Mouse (Mus musculus): ENCODE data around the gene Slc16a11. TPM values are rescaled to one million over a fixed set of nuclear protein-coding genes. Genes with fewer than 3 reads are reported as not detected.
A peak's percentile ranks its signal among the peaks of the same experiment; 100 is the strongest.

Gene Slc16a11
- polyA plus RNA-seq, 1 experiment from 2014 or later: 1.2 TPM

DNA sequence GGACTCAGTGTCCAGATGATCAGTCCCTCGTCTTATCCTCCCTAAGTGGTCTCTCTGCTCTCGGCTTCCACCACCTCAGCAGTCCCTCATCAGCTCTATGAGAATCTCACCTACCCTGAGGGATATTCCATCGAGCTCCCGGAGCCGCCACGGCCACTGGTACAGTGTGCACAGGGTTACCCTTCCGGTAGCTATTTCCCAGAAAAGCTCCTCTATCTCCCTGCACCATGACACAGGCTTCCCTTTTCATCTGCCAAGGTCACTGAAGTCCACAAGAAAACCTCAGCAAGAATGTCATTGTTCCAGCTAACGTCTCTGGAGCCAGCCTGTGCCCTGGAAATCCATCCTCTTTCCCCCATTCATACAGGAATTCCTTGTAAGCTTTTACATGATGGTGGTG, 39.3 kb downstream of the Slc16a11 start:
- Histone ChIP-seq H3K9me3 (no peaks in the 10 kb centered on the region), H3K4me1 (peaks cover 20% of the 10 kb centered on the region), H3K36me3 (replicated peaks) (no peaks in the 10 kb centered on the region), H3K4me3 (no peak overlapping the region), H3K27me3 (ENCODE audit: poor library complexity, severe bottlenecking) (peaks cover 64% of the 10 kb centered on the region), H3K27ac (no peak overlapping the region)
- 84% methylated on average over 8 of the region's 8 CpGs for WGBS
- DNase-seq (ENCODE audit: extremely low spot score, low spot score): no peak

DNA sequence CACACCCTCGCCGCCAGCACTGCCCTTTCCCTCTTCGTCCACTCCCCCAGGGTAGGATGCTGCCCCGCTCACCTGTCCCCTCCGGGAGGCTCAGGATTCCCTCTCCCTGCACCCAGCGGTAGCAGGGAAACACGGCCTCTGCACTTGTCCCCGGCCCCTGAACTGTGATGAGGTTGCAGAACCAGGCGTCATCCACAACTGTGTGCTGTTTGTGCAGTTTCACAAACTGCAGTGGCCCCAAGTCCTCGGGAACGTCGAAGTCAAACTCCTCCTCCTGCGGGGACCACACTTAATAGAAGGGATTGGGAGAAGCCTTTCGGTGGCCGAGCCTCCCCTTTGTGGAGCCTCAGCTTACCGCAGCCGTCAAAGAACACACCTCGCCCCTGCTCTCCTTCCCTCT, 41.8 kb downstream of the Slc16a11 start:
- Histone ChIP-seq H3K27ac (no peak overlapping the region), H3K4me3 (peak overlapping the region; percentile 46)
- DNase-seq (ENCODE audit: extremely low spot score, low spot score): no peak

DNA sequence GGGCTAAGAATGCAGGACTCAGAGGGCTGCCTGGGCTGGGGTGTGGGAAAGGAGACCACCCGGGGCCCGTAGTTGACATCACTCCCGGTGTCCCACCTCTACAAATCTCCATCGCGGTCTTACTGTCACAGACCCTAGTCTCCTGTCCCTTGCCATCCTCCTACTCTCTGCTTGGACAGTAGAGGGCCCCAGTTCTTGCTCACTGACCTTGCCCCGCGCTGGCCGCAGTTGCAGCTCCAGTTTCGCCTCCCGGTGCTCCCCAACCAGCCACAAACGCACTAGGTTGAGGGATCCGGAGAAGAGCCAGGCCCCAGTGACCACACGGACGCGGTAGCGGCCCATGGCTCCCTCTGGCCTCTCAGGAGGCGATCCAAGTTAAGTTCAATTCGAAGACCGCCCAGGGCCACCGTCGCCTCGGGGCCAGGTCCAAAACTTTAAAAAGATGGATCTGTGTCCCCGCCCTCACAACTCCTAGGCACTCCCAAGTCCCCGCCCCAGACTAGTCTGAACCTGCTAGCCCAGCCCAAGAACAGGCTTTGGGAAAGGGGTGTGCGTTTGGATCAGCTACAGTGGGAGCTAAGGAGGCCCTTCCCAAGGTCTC, 42.5 kb downstream of the Slc16a11 start, which contains the start of gene Alox12:
Alox12 (minus strand) TSS at position 423 of the 601 bp plus-strand sequence.
- H3K4me1 ChIP-seq: peaks cover 20% of the 10 kb centered on the region
- H3K36me3 ChIP-seq (replicated peaks): no peaks in the 10 kb centered on the region
- H3K27ac ChIP-seq: peak within 1 kb of the TSS; percentile 48
- peaks cover 64% of the 10 kb centered on the region for H3K27me3 ChIP-seq (ENCODE audit: poor library complexity, severe bottlenecking)
- under 1% methylated on average over 25 of the region's 25 CpGs for WGBS
- peak within 1 kb of the TSS; percentile 46 for H3K4me3 ChIP-seq
- no peaks in the 10 kb centered on the region for H3K9me3 ChIP-seq
- DNase-seq (ENCODE audit: extremely low spot score, low spot score): peak; percentile 53

More for the DNA sequence above, 41.8 kb downstream of the Slc16a11 start:
- Histone ChIP-seq H3K36me3 (replicated peaks) (no peaks in the 10 kb centered on the region), H3K4me1 (peaks cover 20% of the 10 kb centered on the region), H3K9me3 (no peaks in the 10 kb centered on the region), H3K27me3 (ENCODE audit: poor library complexity, severe bottlenecking) (peaks cover 64% of the 10 kb centered on the region)
- WGBS: 3% methylated on average over 18 of the region's 18 CpGs

DNA sequence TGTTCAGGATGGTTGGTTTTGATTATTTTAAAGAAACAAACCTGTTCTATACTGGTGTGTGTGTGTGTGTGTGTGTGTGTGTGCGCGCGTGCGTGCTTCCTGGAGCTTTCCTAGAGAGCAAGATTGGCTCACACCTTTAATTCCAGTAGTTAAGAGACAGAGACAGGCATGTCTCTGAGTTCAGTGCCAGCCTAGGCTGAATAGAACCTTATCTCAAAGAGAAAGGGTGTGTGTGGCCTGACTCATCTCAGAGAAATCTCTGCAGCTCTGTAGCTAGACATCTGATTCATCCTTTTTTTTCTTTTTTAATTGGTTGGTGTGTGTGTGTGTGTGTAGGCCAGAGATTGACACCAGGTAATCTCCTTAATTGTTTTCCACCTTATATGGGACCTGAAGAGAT, 46.5 kb downstream of the Slc16a11 start:
- Histone ChIP-seq H3K9me3 (no peaks in the 10 kb centered on the region), H3K27me3 (ENCODE audit: poor library complexity, severe bottlenecking) (peaks cover 27% of the 10 kb centered on the region), H3K4me1 (peaks cover 16% of the 10 kb centered on the region), H3K36me3 (replicated peaks) (no peaks in the 10 kb centered on the region), H3K4me3 (no peak overlapping the region), H3K27ac (no peak overlapping the region)
- WGBS: 92% methylated on average over 4 of the region's 4 CpGs
- no peak for DNase-seq (ENCODE audit: extremely low spot score, low spot score)

DNA sequence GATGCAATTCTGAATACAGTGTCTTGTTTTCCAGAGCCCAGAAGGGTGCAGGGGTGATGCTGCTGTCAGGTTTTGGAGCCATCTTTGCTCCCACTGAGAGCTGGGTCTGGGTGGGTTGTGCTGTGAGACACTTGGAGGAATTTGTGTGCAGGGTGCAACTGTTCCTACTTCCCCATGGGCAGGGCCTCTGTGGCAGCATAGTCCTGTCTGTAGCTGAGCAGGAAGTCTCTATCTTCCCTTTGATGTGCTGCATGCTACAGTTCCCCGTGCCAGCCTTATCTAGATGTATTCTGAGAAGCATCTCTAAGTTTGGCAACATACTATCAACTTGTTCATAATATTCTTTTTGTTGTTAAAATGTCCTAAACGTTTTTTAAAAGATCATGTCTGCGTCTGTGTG, 52.7 kb downstream of the Slc16a11 start:
- no peak overlapping the region for H3K4me3 ChIP-seq
- DNase-seq (ENCODE audit: extremely low spot score, low spot score): no peak
- H3K9me3 ChIP-seq: no peaks in the 10 kb centered on the region
- H3K36me3 ChIP-seq (replicated peaks): no peaks in the 10 kb centered on the region
- H3K4me1 ChIP-seq: no peaks in the 10 kb centered on the region
- no peaks in the 10 kb centered on the region for H3K27me3 ChIP-seq (ENCODE audit: poor library complexity, severe bottlenecking)
- no peak overlapping the region for H3K27ac ChIP-seq
- WGBS: 64% methylated on average over 3 of the region's 3 CpGs

DNA sequence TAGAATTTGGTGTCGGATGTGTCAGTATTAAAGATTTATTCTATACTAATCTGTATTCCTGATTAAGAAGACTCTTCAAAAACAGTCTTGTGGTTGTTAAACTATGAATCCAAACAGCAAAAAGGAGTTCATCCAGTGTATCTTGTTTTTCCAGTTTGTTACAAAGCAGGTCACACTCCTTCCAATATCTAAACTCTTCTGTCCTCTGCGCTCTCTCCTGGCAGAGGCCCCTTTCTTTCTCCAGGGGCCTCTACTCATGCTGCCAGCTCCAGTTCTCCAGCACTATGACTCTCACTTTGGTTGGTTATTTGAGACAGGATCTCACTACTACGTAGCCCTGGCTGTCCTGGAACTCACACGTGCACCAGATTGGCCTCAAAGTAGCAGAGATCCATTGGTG, 53.3 kb downstream of the Slc16a11 start:
- WGBS: 81% methylated on average over 4 of the region's 4 CpGs
- Histone ChIP-seq H3K9me3 (no peaks in the 10 kb centered on the region), H3K27ac (no peak overlapping the region)

More for the DNA sequence above, 53.3 kb downstream of the Slc16a11 start:
- DNase-seq (ENCODE audit: extremely low spot score, low spot score): no peak
- no peaks in the 10 kb centered on the region for H3K4me1 ChIP-seq
- no peak overlapping the region for H3K4me3 ChIP-seq
- no peaks in the 10 kb centered on the region for H3K36me3 ChIP-seq (replicated peaks)
- H3K27me3 ChIP-seq (ENCODE audit: poor library complexity, severe bottlenecking): no peaks in the 10 kb centered on the region

MicroRNAs within 50 kb of the gene (microRNA counts, 519-probe panel; counts per million panel counts)
- 341 counts per million, percentile 65 among the panel's probes with 10 or more counts for microRNA mmu-miR-195
- 341 counts per million, percentile 65 among the panel's probes with 10 or more counts for microRNA mmu-miR-497

Small RNAs within 50 kb of the gene (microRNA-seq; reads per million reads assigned to microRNA genes)
- gene Mir195a (307 reads per million, percentile 60 among the genes with 10 or more reads in this experiment), gene Mir497 (not detected), gene Mir497b (not detected)

Other genes starting within 250 kb of the Slc16a11 start
- 19.7 and 21.9 TPM in 2 replicates for gene Cldn7, start 248.0 kb upstream of the Slc16a11 start, polyA plus RNA-seq (2016; fragmentation: Nextera tagmentation; extraction: Ambion mirVana)
- gene Ctdnep1, start 231.6 kb upstream of the Slc16a11 start, polyA plus RNA-seq (2016; fragmentation: Nextera tagmentation; extraction: Ambion mirVana): 21.5 and 23.4 TPM in 2 replicates
- gene Elp5, start 230.2 kb upstream of the Slc16a11 start, polyA plus RNA-seq (2016; fragmentation: Nextera tagmentation; extraction: Ambion mirVana): 159 TPM in 2 replicates
- gene Gabarap, start 221.6 kb upstream of the Slc16a11 start, polyA plus RNA-seq (2016; fragmentation: Nextera tagmentation; extraction: Ambion mirVana): 318 and 331 TPM in 2 replicates
- gene Phf23, start 217.0 kb upstream of the Slc16a11 start, polyA plus RNA-seq (2016; fragmentation: Nextera tagmentation; extraction: Ambion mirVana): 94.5 and 96.2 TPM in 2 replicates
- gene Dvl2, start 212.2 kb upstream of the Slc16a11 start, polyA plus RNA-seq (2016; fragmentation: Nextera tagmentation; extraction: Ambion mirVana): 44.3 and 51.6 TPM in 2 replicates
- gene Acadvl, start 197.3 kb upstream of the Slc16a11 start, polyA plus RNA-seq (2016; fragmentation: Nextera tagmentation; extraction: Ambion mirVana): 41.0 and 44.1 TPM in 2 replicates
- gene Dlg4, start 195.8 kb upstream of the Slc16a11 start, polyA plus RNA-seq (2016; fragmentation: Nextera tagmentation; extraction: Ambion mirVana): 13.8 and 15.5 TPM in 2 replicates
- 0.71 and 1.2 TPM in 2 replicates for gene Asgr1, start 158.7 kb upstream of the Slc16a11 start, polyA plus RNA-seq (2016; fragmentation: Nextera tagmentation; extraction: Ambion mirVana)
- gene Asgr2, start 120.1 kb upstream of the Slc16a11 start, polyA plus RNA-seq (2016; fragmentation: Nextera tagmentation; extraction: Ambion mirVana): not detected in 2 replicates
- gene Mgl2, start 82.4 kb upstream of the Slc16a11 start, polyA plus RNA-seq (2016; fragmentation: Nextera tagmentation; extraction: Ambion mirVana): not detected in 2 replicates
- not detected in 2 replicates for gene Clec10a, start 56.6 kb upstream of the Slc16a11 start, polyA plus RNA-seq (2016; fragmentation: Nextera tagmentation; extraction: Ambion mirVana)
- 14.6 and 16.1 TPM in 2 replicates for gene Slc16a13, start 8.3 kb downstream of the Slc16a11 start, polyA plus RNA-seq (2016; fragmentation: Nextera tagmentation; extraction: Ambion mirVana)
- 4.5 and 4.7 TPM in 2 replicates for gene Bcl6b, start 17.0 kb downstream of the Slc16a11 start, polyA plus RNA-seq (2016; fragmentation: Nextera tagmentation; extraction: Ambion mirVana)
- gene 0610010K14Rik, start 25.2 kb downstream of the Slc16a11 start, polyA plus RNA-seq (2016; fragmentation: Nextera tagmentation; extraction: Ambion mirVana): 227 TPM in 2 replicates
- gene Gm21988, start 27.1 kb downstream of the Slc16a11 start, polyA plus RNA-seq (2016; fragmentation: Nextera tagmentation; extraction: Ambion mirVana): 7.9 and 10.1 TPM in 2 replicates
- 83.9 and 92.7 TPM in 2 replicates for gene Rnasek, start 27.1 kb downstream of the Slc16a11 start, polyA plus RNA-seq (2016; fragmentation: Nextera tagmentation; extraction: Ambion mirVana)
- 2.5 and 2.7 TPM in 2 replicates for gene Alox12, start 42.6 kb downstream of the Slc16a11 start, polyA plus RNA-seq (2016; fragmentation: Nextera tagmentation; extraction: Ambion mirVana)
- gene Alox12e, start 109.9 kb downstream of the Slc16a11 start, polyA plus RNA-seq (2016; fragmentation: Nextera tagmentation; extraction: Ambion mirVana): not detected in 2 replicates
- 0.10 and 0.29 TPM in 2 replicates for gene Alox15, start 139.3 kb downstream of the Slc16a11 start, polyA plus RNA-seq (2016; fragmentation: Nextera tagmentation; extraction: Ambion mirVana)
- gene Pelp1, start 197.3 kb downstream of the Slc16a11 start, polyA plus RNA-seq (2016; fragmentation: Nextera tagmentation; extraction: Ambion mirVana): 56.2 and 58.8 TPM in 2 replicates
- gene Arrb2, start 219.9 kb downstream of the Slc16a11 start, polyA plus RNA-seq (2016; fragmentation: Nextera tagmentation; extraction: Ambion mirVana): 31.4 and 32.9 TPM in 2 replicates
- gene Med11, start 239.2 kb downstream of the Slc16a11 start, polyA plus RNA-seq (2016; fragmentation: Nextera tagmentation; extraction: Ambion mirVana): 43.5 and 44.5 TPM in 2 replicates
- gene Zmynd15, start 246.7 kb downstream of the Slc16a11 start, polyA plus RNA-seq (2016; fragmentation: Nextera tagmentation; extraction: Ambion mirVana): 0.14 and 0.38 TPM in 2 replicates
- 0.40 and 0.47 TPM in 2 replicates for gene Cxcl16, start 247.2 kb downstream of the Slc16a11 start, polyA plus RNA-seq (2016; fragmentation: Nextera tagmentation; extraction: Ambion mirVana)